Mouse (Mus musculus) stomach, postnatal 0 days (tissue): ENCODE data around the gene Rsph1. TPM values are rescaled to one million over a fixed set of nuclear protein-coding genes. Genes with fewer than 3 reads are reported as not detected.

Source experiments
- ATAC-seq: fragments of 200-750 bp; cut with Nextera tagmentation; 2 replicates; pipeline ENCODE4 v1.8.0; 2017; ENCODE audit not compliant: low FRiP score, low TSS enrichment
- DNase-seq: peaks from one replicate; pipeline ENCODE4 v3.0.0-alpha.2; 2016; ENCODE audit warnings: low spot score
- H3K27ac ChIP-seq: fragments of 300-500 bp; sonication (generic); replicated peaks from 2 replicates; pipeline ENCODE4 v1.5.1; 2014; ENCODE audit warnings: mild to moderate bottlenecking, control low read depth
- H3K27me3 ChIP-seq: fragments of 300-500 bp; sonication (generic); 2 replicates; pipeline ENCODE4 v1.6.1; 2014; ENCODE audit warnings: low read length; ENCODE audit not compliant: control insufficient read depth, insufficient read depth
- H3K36me3 ChIP-seq: fragments of 300-500 bp; sonication (generic); 2 replicates; pipeline ENCODE4 v1.6.1; 2014; ENCODE audit warnings: low read length, mixed read lengths; ENCODE audit not compliant: control insufficient read depth, insufficient read depth
- H3K4me1 ChIP-seq: fragments of 300-500 bp; sonication (generic); replicated peaks from 2 replicates; pipeline ENCODE4 v1.6.1; 2014; ENCODE audit warnings: antibody characterized with exemption; ENCODE audit not compliant: control insufficient read depth, insufficient read depth
- H3K4me2 ChIP-seq: fragments of 300-500 bp; sonication (generic); replicated peaks from 2 replicates; pipeline ENCODE4 v1.6.1; 2014; ENCODE audit warnings: low read depth, mild to moderate bottlenecking, control low read depth, moderate library complexity
- H3K4me3 ChIP-seq: fragments of 300-500 bp; sonication (generic); 2 replicates; pipeline ENCODE4 v1.5.1; 2014; ENCODE audit warnings: low read depth, low read length, control low read depth
- H3K9ac ChIP-seq: fragments of 300-500 bp; sonication (generic); 2 replicates; pipeline ENCODE4 v1.6.1; 2014; ENCODE audit warnings: mild to moderate bottlenecking, low read length, control low read depth, mixed read lengths
- H3K9me3 ChIP-seq: fragments of 300-500 bp; sonication (generic); 2 replicates; pipeline ENCODE4 v1.6.1; 2016; ENCODE audit warnings: low read length; ENCODE audit not compliant: control insufficient read depth
- CTCF ChIP-seq: IDR thresholded peaks from 2 replicates; pipeline ENCODE4 v1.5.1; 2016; ENCODE audit warnings: antibody characterized with exemption, low read depth, mild to moderate bottlenecking, moderate library complexity
- EP300 ChIP-seq: optimal IDR thresholded peaks from 2 replicates; pipeline ENCODE3; 2016; ENCODE audit warnings: antibody characterized with exemption
- WGBS: fragments of 180-500 bp; shearing (Covaris S2); extraction: QIAGEN DNeasy Blood & Tissue Kit; methylation state at CpG from one replicate; pipeline ENCODE4 v1.1.7; 2014; 5-methylcytosine and 5-hydroxymethylcytosine counted together
- polyA plus RNA-seq: library from polyadenylated mRNA; unstranded; fragments of >200 nt; fragmentation: Nextera tagmentation; extraction: Ambion mirVana; gene quantifications from 2 replicates; pipeline ENCODE4 v1.2.1, GENCODE M21; 2015

The Rsph1 gene
- polyA plus RNA-seq, 1 experiment from 2014 or later: 0.87 TPM

- ATAC-seq (peak; percentile 49), DNase-seq (peak; percentile 55)
Observed at GRCm38 (mm10) chr17:31265171-31265572, 12.0 kb downstream of the Rsph1 start.

GRCm38 (mm10) chr17:31264372-31264771 is 12.8 kb downstream of the Rsph1 start:
- Histone ChIP-seq H3K36me3 (no peaks in the 10 kb centered on the region), H3K9me3 (no peaks in the 10 kb centered on the region), H3K4me1 (no peaks in the 10 kb centered on the region), H3K27me3 (no peaks in the 10 kb centered on the region), H3K9ac (no peak overlapping the region), H3K27ac (no peak overlapping the region), H3K4me2 (no peak overlapping the region), H3K4me3 (no peak overlapping the region)
- TF ChIP-seq EP300 (no peak), CTCF (no peak)
- 47% methylated on average over 6 of the region's 6 CpGs for WGBS
- DNase-seq: no peak
- no peak for ATAC-seq

More at GRCm38 (mm10) chr17:31265171-31265572, 12.0 kb downstream of the Rsph1 start:
- H3K4me2 ChIP-seq: no peak overlapping the region
- H3K36me3 ChIP-seq: no peaks in the 10 kb centered on the region
- H3K27ac ChIP-seq: no peak overlapping the region
- no peak overlapping the region for H3K4me3 ChIP-seq
- no peak overlapping the region for H3K9ac ChIP-seq
- no peaks in the 10 kb centered on the region for H3K4me1 ChIP-seq
- WGBS: 6% methylated on average over 3 of the region's 3 CpGs
- H3K9me3 ChIP-seq: no peaks in the 10 kb centered on the region
- no peaks in the 10 kb centered on the region for H3K27me3 ChIP-seq
- no peak for TF ChIP-seq EP300
- 0 out of 2 replicates have a peak, but pooled peaks have one; percentile 4 for TF ChIP-seq CTCF

DNA sequence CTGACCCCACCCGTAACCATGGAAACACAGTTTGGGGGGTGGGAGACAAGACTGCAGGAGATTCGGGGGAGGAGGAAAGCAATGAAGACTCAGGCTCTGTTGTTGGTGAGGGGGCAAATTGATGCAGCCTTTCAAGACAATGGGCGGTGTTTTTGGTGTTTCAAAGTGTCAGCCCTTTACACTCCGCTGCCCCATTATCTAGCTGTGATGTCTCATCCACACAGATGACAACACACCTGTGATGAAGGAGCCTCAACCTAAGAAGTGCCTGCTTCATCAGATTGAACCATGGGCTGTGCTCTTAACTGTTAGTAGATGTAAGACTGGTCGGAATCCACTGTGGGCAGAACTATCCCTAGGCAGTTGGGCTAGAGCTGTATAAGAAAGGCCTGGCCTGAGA is 13.4 kb downstream of the Rsph1 start:
- TF ChIP-seq CTCF (no peak), EP300 (no peak)
- Histone ChIP-seq H3K27me3 (no peaks in the 10 kb centered on the region), H3K27ac (no peak overlapping the region), H3K36me3 (no peaks in the 10 kb centered on the region), H3K9ac (no peak overlapping the region), H3K4me2 (no peak overlapping the region), H3K4me1 (no peaks in the 10 kb centered on the region), H3K9me3 (no peaks in the 10 kb centered on the region), H3K4me3 (no peak overlapping the region)
- 94% methylated on average over 5 of the region's 5 CpGs for WGBS
- no peak for ATAC-seq
- no peak for DNase-seq

DNA sequence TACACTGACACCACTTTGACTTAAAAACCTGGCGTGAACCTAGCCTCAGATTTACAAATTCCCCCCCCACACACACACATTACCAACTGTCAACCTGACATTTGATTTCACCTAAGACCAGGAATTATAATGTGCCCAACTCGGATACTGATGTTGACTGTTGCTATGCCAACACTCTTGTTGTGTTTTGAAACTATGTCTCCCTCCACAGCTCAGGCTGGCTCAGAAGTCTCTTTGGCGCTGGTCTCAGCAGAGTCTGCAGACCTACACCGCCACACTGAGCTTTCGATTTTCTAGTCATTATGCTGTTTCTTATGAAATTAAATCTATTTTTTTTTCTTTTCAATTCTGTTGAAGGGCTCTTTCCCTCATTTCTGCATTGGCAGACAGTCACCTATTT is 14.5 kb downstream of the Rsph1 start:
- WGBS: 51% methylated on average over 5 of the region's 5 CpGs
- TF ChIP-seq EP300 (no peak), CTCF (no peak)
- Histone ChIP-seq H3K9me3 (no peaks in the 10 kb centered on the region), H3K27me3 (no peaks in the 10 kb centered on the region), H3K4me3 (no peak overlapping the region), H3K4me2 (no peak overlapping the region), H3K27ac (no peak overlapping the region), H3K36me3 (no peaks in the 10 kb centered on the region), H3K9ac (no peak overlapping the region), H3K4me1 (no peaks in the 10 kb centered on the region)
- no peak for ATAC-seq
- DNase-seq: no peak

- Histone ChIP-seq H3K9ac (no peak overlapping the region), H3K4me2 (no peak overlapping the region), H3K9me3 (no peaks in the 10 kb centered on the region), H3K27ac (no peak overlapping the region), H3K36me3 (no peaks in the 10 kb centered on the region), H3K27me3 (no peaks in the 10 kb centered on the region), H3K4me3 (no peak overlapping the region), H3K4me1 (no peaks in the 10 kb centered on the region)
- DNase-seq (no peak), ATAC-seq (no peak)
- WGBS: 85% methylated on average over 6 of the region's 6 CpGs
- no peak for TF ChIP-seq CTCF
- TF ChIP-seq EP300: no peak
Observed at GRCm38 (mm10) chr17:31261352-31261751, 15.8 kb downstream of the Rsph1 start.

GRCm38 (mm10) chr17:31260430-31260829 is 16.8 kb downstream of the Rsph1 start:
- DNase-seq (peak; percentile 48), ATAC-seq (no peak)
- TF ChIP-seq CTCF (no peak), EP300 (no peak)
- no peak overlapping the region for H3K27ac ChIP-seq
- no peaks in the 10 kb centered on the region for H3K9me3 ChIP-seq
- no peak overlapping the region for H3K4me3 ChIP-seq
- no peaks in the 10 kb centered on the region for H3K4me1 ChIP-seq
- WGBS: 66% methylated on average over 7 of the region's 7 CpGs
- H3K36me3 ChIP-seq: no peaks in the 10 kb centered on the region
- H3K27me3 ChIP-seq: no peaks in the 10 kb centered on the region
- no peak overlapping the region for H3K4me2 ChIP-seq
- H3K9ac ChIP-seq: no peak overlapping the region
